18 mouse cellular contexts compared by ENCODE assay signal in the genomic region with DNA sequence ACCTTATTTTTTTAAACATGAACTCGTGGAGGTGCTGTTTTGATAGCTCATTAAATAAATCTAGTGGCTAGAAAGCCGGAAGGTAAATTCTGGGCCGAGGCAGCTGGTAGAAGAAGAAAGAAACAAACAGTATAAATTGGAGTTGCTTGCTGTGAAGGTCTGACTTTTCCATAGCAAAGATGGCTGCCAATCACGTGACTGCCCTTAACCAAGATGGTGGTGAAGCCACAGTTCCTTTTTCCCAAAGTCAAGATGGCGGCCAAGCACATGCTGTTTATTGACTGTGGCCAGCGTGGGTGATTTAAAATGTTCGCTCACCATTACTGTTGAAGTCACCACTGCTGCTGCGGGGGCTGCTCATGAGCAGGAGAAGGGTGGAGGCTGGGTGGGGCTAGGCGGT. TPM values are rescaled to one million over a fixed set of nuclear protein-coding genes. Genes with fewer than 3 reads are reported as not detected.
"Had no signal": no experiment of that assay in that cellular context is flagged by ENCODE, and none has a peak within 500 bp of the region (broad histone marks: within the 10 kb centered on the region; RNA-seq: fewer than 3 reads in every experiment).

No protein-coding gene starts in this region.

- H3K9ac ChIP-seq: limb, embryonic 13.5 days; liver, embryonic 14.5 days; neural tube, embryonic 12.5 days; stomach, embryonic 15.5 days had no signal

- H3K4me2 ChIP-seq: limb, embryonic 13.5 days; neural tube, embryonic 12.5 days; stomach, embryonic 15.5 days had no signal

- H3K9me3 ChIP-seq: stomach, embryonic 15.5 days had no signal

- H3K4me1 ChIP-seq: limb, embryonic 13.5 days; midbrain, embryonic 10.5 days; neural tube, embryonic 12.5 days; stomach, embryonic 15.5 days had no signal

- H3K27me3 ChIP-seq: limb, embryonic 13.5 days; neural tube, embryonic 12.5 days; stomach, embryonic 15.5 days had no signal

- H3K4me3 ChIP-seq: layer of hippocampus, adult 2 months; limb, embryonic 13.5 days; midbrain, embryonic 10.5 days; neural tube, embryonic 12.5 days; stomach, embryonic 15.5 days had no signal

- H3K36me3 ChIP-seq: limb, embryonic 13.5 days; midbrain, embryonic 10.5 days; neural tube, embryonic 12.5 days; stomach, embryonic 15.5 days had no signal

- DNase-seq: kidney, postnatal 10 days; kidney, postnatal 4 days; left cerebral cortex, postnatal 4 days; lung, adult 2 months; lung, postnatal 4 days; midbrain, embryonic 14.5 days; retina, postnatal 1 day; right cerebral cortex, postnatal 4 days; spleen, adult 18-20 months; thymus, adult 18-20 months; thymus, postnatal 25 days had no signal

- H3K27ac ChIP-seq: layer of hippocampus, adult 2 months; limb, embryonic 13.5 days; liver, embryonic 14.5 days; midbrain, embryonic 10.5 days; neural tube, embryonic 12.5 days; stomach, embryonic 15.5 days had no signal

RNA-seq across cellular contexts. Expression of gene Cstad, which starts 17.8 kb away (rescaled TPM):
- polyA plus RNA-seq: liver, adult 2 months had no signal
